Mouse (Mus musculus) CD4-positive helper T cell, adult 2 months (primary cell): ENCODE results near the gene St6galnac1.

Source experiments
- DNase-seq: peaks from one replicate; pipeline ENCODE4 v3.0.0-alpha.2; 2012; ENCODE audit warnings: low read depth, missing footprints, low spot score

Gene St6galnac1

DNA sequence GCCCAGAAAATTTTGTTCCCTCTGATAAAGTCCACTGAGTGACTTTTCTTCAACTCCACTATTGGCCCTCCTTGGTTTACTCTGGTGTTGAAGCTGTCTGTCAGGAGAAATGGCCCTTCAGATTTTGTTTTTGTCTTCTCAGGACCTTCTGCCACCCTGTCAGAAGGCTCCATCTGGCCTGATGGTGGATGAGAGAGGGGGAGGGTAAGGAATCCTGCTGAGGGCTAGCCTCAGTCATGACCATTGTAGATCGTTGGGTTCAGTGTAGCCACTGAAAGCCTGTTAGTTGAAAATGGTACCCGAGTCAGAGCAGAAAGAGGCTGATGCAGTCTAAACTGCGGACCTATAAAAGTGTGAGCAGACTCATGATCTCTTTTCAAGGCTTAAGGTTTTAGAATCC, 49.2 kb downstream of the St6galnac1 start:
- DNase-seq = no peak

DNA sequence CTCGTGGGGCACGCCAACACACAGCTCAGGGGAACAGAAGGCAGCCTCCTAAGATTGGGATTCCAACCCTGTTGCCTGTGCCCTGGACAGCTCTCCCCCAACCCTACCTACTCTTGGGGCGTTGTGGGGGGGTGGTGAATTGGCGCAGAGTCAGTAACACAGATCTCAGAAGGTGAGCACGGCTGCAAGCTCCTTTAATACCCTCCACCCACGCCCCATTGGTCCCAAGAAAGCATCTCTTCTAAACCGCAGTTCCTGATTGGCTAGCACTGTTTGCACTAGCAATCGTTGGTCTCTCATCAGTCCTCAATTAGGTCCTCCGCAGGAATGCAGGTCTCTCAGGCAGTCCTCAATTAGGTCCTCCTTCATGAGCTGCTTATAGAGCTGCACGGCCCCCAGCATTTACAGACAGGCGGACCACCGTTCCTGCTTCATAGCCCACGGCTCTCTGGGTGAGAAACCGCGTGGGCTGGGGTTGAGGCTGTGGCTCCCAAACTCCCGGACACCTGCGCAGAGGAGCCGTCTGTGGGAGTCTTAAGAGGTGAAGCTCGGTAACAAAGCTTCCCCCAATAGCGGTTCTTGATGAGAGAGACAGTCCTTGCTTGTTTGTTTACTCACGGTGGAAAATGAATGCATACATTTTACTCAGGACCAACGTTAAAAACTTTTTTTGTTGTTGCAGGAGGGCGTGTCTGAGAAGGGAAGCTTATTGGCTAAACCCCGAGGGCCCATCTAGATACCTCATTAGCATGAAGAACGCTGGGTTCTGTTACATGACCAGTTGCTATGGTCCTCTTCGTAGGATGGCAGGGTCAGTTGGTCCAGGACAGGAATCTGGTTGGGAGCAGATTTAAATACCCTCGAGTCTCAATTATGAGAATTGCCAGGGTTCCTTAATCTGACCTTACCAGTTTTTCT, 50.0 kb downstream of the St6galnac1 start:
- no peak for DNase-seq

- DNase-seq = no peak
Measured at GRCm38 (mm10) chr11:116723064-116723463, 52.2 kb downstream of the St6galnac1 start.

- no peak for DNase-seq
Measured at GRCm38 (mm10) chr11:116721548-116722271, 53.6 kb downstream of the St6galnac1 start.

GRCm38 (mm10) chr11:116720319-116720865, 54.9 kb downstream of the St6galnac1 start:
- no peak for DNase-seq
